ENCODE assay signal across 8 mouse cellular contexts in the genomic region with DNA sequence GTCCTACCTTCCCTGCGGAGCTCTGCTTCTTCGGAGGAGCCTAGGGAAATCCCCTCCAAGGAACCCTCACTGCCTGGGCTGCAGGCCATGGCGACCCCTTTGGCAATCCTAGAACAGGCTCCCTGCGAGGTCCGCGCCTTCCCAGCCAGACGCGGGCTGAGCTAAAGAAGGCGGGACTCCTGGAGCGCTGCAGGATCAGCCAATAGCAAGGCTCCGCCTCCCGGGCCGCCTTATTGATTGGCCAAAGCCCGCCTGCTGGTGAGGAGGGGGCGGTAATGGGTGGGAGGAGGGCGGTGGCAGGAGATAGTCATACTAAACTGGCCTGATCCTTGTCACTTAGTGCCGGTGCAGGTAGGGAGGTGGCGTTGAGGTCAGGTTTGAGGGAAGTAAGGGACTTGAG. TPM values are rescaled to one million over a fixed set of nuclear protein-coding genes. Genes with fewer than 3 reads are reported as not detected.
DNase-seq lines count a peak whose midpoint lies in the region; ATAC-seq and TF ChIP-seq lines count a peak whose summit lies in the region.

No protein-coding gene starts in this region.

- TF ChIP-seq EP300 in liver, postnatal 0 days (IDR thresholded peaks at IDR 0.05; ENCODE audit: low read depth): no peak

- no peaks in the 10 kb centered on the region for H3K36me3 ChIP-seq in ES-E14 (ENCODE audit: control insufficient read depth, insufficient read depth, low read length, poor library complexity, severe bottlenecking)
- H3K36me3 ChIP-seq in liver, postnatal 0 days (replicated peaks; ENCODE audit: insufficient read depth, low read length): no peaks in the 10 kb centered on the region

- H3K9ac ChIP-seq in ES-E14 (ENCODE audit: insufficient read depth, low read depth, low read length, poor library complexity, severe bottlenecking): no peak overlapping the region
- H3K9ac ChIP-seq in liver, postnatal 0 days (replicated peaks): no peak overlapping the region

- H3K4me2 ChIP-seq in liver, postnatal 0 days (ENCODE audit: low read depth, low read length): peak overlapping the region; percentile 62

- in situ Hi-C loops in ES-E14 (cut with MboI; ENCODE audit: low sequenced_read_pairs in 2 of 2, unreplicated experiment in 2 of 2): no loop called here

- no peak overlapping the region for H3K27ac ChIP-seq in ES-E14 (ENCODE audit: insufficient read depth, low read depth, low read length, poor library complexity, severe bottlenecking)
- no peak overlapping the region for H3K27ac ChIP-seq in liver, postnatal 0 days (ENCODE audit: low read depth)
- peak overlapping the region; percentile 68 for H3K27ac ChIP-seq in olfactory bulb, adult 2 months (ENCODE audit: insufficient read depth, low read depth, low read length)

- peak overlapping the region; percentile 6 to 77; a peak in 3 of 4 replicates for H3K4me3 ChIP-seq in ES-E14 (ENCODE audit: insufficient read depth in 1 of 2, low read depth in 1 of 2, low read length in 2 of 2, poor library complexity in 1 of 2, severe bottlenecking in 1 of 2)
- H3K4me3 ChIP-seq in liver, postnatal 0 days (ENCODE audit: low read depth, low read length): peak overlapping the region; percentile 15
- peak overlapping the region; percentile 53 for H3K4me3 ChIP-seq in olfactory bulb, adult 2 months (ENCODE audit: insufficient read depth, low read depth, low read length)

- WGBS in liver, postnatal 0 days (ENCODE audit: insufficient replicate concordance): 3% methylated on average over 18 of the region's 18 CpGs
- WGBS in olfactory bulb, adult 2 months: 1% methylated on average over 18 of the region's 18 CpGs

- no peak for TF ChIP-seq CTCF in liver, postnatal 0 days (IDR thresholded peaks at IDR 0.05; ENCODE audit: low read depth)
- no peak for TF ChIP-seq CTCF in olfactory bulb, adult 2 months (IDR thresholded peaks at IDR 0.05; ENCODE audit: insufficient read depth, low read depth, low read length)

- peak; percentile 79 for DNase-seq in ES-E14 (ENCODE audit: low read depth, low spot score)
- DNase-seq in cerebellum, adult 18-20 months: peak; percentile 59 to 66
- DNase-seq in forelimb bud, embryonic 11.5 days (ENCODE audit: low read depth, low spot score): peak; percentile 84
- DNase-seq in layer of hippocampus, adult 8-10 months (ENCODE audit: low spot score in 2 of 2): peak; percentile 78 to 80
- DNase-seq in liver, postnatal 0 days: peak; percentile 63

- ATAC-seq in hematopoietic stem cell, adult 5-6 weeks (replicated peaks in 1 of 2; ENCODE audit: insufficient read depth in 1 of 2, low FRiP score in 2 of 2, low TSS enrichment in 1 of 2, low read depth in 1 of 2, poor library complexity in 2 of 2, severe bottlenecking in 2 of 2): 0 out of 4 replicates have a peak, but pooled peaks have one; percentile 17 to 25
- ATAC-seq in liver, postnatal 0 days: peak; percentile 67
- ATAC-seq in monocyte, adult 5-6 weeks (replicated peaks; ENCODE audit: insufficient number of reproducible peaks, low FRiP score, low TSS enrichment, poor library complexity, severe bottlenecking): no peak

- H3K27me3 ChIP-seq in liver, postnatal 0 days (ENCODE audit: insufficient read depth, low read length): peaks cover 21% of the 10 kb centered on the region

- H3K9me3 ChIP-seq in ES-E14 (ENCODE audit: control insufficient read depth, insufficient read depth, low read depth, low read length): no peaks in the 10 kb centered on the region
- no peaks in the 10 kb centered on the region for H3K9me3 ChIP-seq in liver, postnatal 0 days (ENCODE audit: low read length)

- peaks cover 0 to 2% of the 10 kb centered on the region in 2 experiments; a peak in 1 of 4 replicates for H3K4me1 ChIP-seq in ES-E14 (ENCODE audit: control insufficient read depth in 2 of 2, insufficient read depth in 2 of 2, low read length in 2 of 2, poor library complexity in 1 of 2)
- H3K4me1 ChIP-seq in liver, postnatal 0 days (ENCODE audit: insufficient read depth): peaks cover 16% of the 10 kb centered on the region
- H3K4me1 ChIP-seq in olfactory bulb, adult 2 months (ENCODE audit: control insufficient read depth, insufficient read depth, low read length): peaks cover 59% of the 10 kb centered on the region

- peak; percentile 52 for TF ChIP-seq POLR2A in olfactory bulb, adult 2 months (IDR thresholded peaks at IDR 0.05; ENCODE audit: insufficient read depth, low read depth, low read length)

TF ChIP-seq in ES-E14, 5 proteins besides CTCF, POLR2A, EP300 and RAD21:
- TF ChIP-seq HCFC1 (IDR thresholded peaks at IDR 0.05; ENCODE audit: borderline replicate concordance, insufficient read depth, low read length) (no peak), ZC3H11A (IDR thresholded peaks at IDR 0.05; ENCODE audit: borderline replicate concordance, low read depth, low read length) (no peak), MAFK (IDR thresholded peaks at IDR 0.05; ENCODE audit: insufficient read depth, low read depth, low read length) (no peak), CHD2 (IDR thresholded peaks at IDR 0.05; ENCODE audit: low read depth, low read length) (peak; percentile 72), ZNF384 (IDR thresholded peaks at IDR 0.05; ENCODE audit: low read depth, low read length) (no peak)

RNA-seq across cellular contexts. Expression of gene Mpp2, which starts 6.0 kb away (rescaled TPM):
- total RNA-seq in ES-E14 (2012; rRNA removed): 0.94 and 1.2 TPM in 2 replicates
- total RNA-seq in hematopoietic stem cell, adult 5-6 weeks (2017): 0.13 and 4.1 TPM in 2 replicates
- 100 to 1,000 TPM; 118 to 152 (median 135) TPM for total RNA-seq in layer of hippocampus, adult 8-10 months (2022)
- polyA plus RNA-seq in liver, postnatal 0 days (2015; fragmentation: Nextera tagmentation; extraction: Ambion mirVana): 3.9 and 4.4 TPM in 2 replicates
- not detected in 2 replicates for polyA plus RNA-seq in olfactory bulb, adult 2 months (2012; ENCODE audit: insufficient read depth, insufficient read length, low replicate concordance, missing spikeins)
- not detected in 3 replicates for total RNA-seq in monocyte, adult 5-6 weeks (2017)

RNA-seq across cellular contexts. Expression of gene Ppy, which starts 18.8 kb away (rescaled TPM):
- total RNA-seq in ES-E14 (2012; rRNA removed): not detected in 2 replicates
- not detected in 2 replicates for total RNA-seq in hematopoietic stem cell, adult 5-6 weeks (2017)
- not detected for total RNA-seq in layer of hippocampus, adult 8-10 months (2022)
- 0.72 TPM in 1 of 2 replicates, not detected in the other for polyA plus RNA-seq in liver, postnatal 0 days (2015; fragmentation: Nextera tagmentation; extraction: Ambion mirVana)
- not detected in 2 replicates for polyA plus RNA-seq in olfactory bulb, adult 2 months (2012; ENCODE audit: insufficient read depth, insufficient read length, low replicate concordance, missing spikeins)
- not detected in 3 replicates for total RNA-seq in monocyte, adult 5-6 weeks (2017)

RNA-seq across cellular contexts. Expression of gene Pyy, which starts 25.3 kb away (rescaled TPM):
- total RNA-seq in ES-E14 (2012; rRNA removed): 0.49 and 2.1 TPM in 2 replicates
- not detected in 2 replicates for total RNA-seq in hematopoietic stem cell, adult 5-6 weeks (2017)
- not detected for total RNA-seq in layer of hippocampus, adult 8-10 months (2022)
- 1.8 TPM in 1 of 2 replicates, not detected in the other for polyA plus RNA-seq in liver, postnatal 0 days (2015; fragmentation: Nextera tagmentation; extraction: Ambion mirVana)
- not detected in 2 replicates for polyA plus RNA-seq in olfactory bulb, adult 2 months (2012; ENCODE audit: insufficient read depth, insufficient read length, low replicate concordance, missing spikeins)
- total RNA-seq in monocyte, adult 5-6 weeks (2017): not detected in 3 replicates

RNA-seq across cellular contexts. Expression of gene Cd300lg, which starts 41.0 kb away (rescaled TPM):
- not detected in 2 replicates for total RNA-seq in ES-E14 (2012; rRNA removed)
- not detected in 2 replicates for total RNA-seq in hematopoietic stem cell, adult 5-6 weeks (2017)
- not detected for total RNA-seq in layer of hippocampus, adult 8-10 months (2022)
- polyA plus RNA-seq in liver, postnatal 0 days (2015; fragmentation: Nextera tagmentation; extraction: Ambion mirVana): 1.8 and 2.3 TPM in 2 replicates
- polyA plus RNA-seq in olfactory bulb, adult 2 months (2012; ENCODE audit: insufficient read depth, insufficient read length, low replicate concordance, missing spikeins): not detected in 2 replicates
- 2.0 to 8.0 TPM (median 3.3 TPM) in 3 replicates for total RNA-seq in monocyte, adult 5-6 weeks (2017)

RNA-seq across cellular contexts. Expression of gene Mpp3, which starts 54.1 kb away (rescaled TPM):
- total RNA-seq in ES-E14 (2012; rRNA removed): 5.2 and 7.5 TPM in 2 replicates
- 0.19 and 0.40 TPM in 2 replicates for total RNA-seq in hematopoietic stem cell, adult 5-6 weeks (2017)
- 100 to 1,000 TPM in 1 of 4 experiments, 10 to 100 TPM in 3; 88.8 to 102 (median 95.8) TPM for total RNA-seq in layer of hippocampus, adult 8-10 months (2022)
- 0.56 and 0.72 TPM in 2 replicates for polyA plus RNA-seq in liver, postnatal 0 days (2015; fragmentation: Nextera tagmentation; extraction: Ambion mirVana)
- polyA plus RNA-seq in olfactory bulb, adult 2 months (2012; ENCODE audit: insufficient read depth, insufficient read length, low replicate concordance, missing spikeins): not detected in 2 replicates
- not detected in 3 replicates for total RNA-seq in monocyte, adult 5-6 weeks (2017)

Comparison
In these comparisons a context has a peak if more than half of its experiments do, and no peak if none do; other contexts are left out.
1. RNA of gene Mpp2, which starts 6.0 kb away (total RNA-seq): 118 to 152 TPM in layer of hippocampus, adult 8-10 months; 0.13 to 4.1 TPM in hematopoietic stem cell, adult 5-6 weeks, 0.94 to 1.2 TPM in ES-E14 and not detected in monocyte, adult 5-6 weeks; every median in the first group is over 10 times any median in the second.
2. Peak in every context shown above with its lines, with median percentiles within 50 percentile points of each other: DNase-seq and H3K4me3 ChIP-seq.